Mouse (Mus musculus) left cerebral cortex, adult 2 months (tissue): Measurements from ENCODE around the gene Slain1. TPM values are rescaled to one million over a fixed set of nuclear protein-coding genes. Genes with fewer than 3 reads are reported as not detected.

Experiments
- DNase-seq, 2 experiments: peaks; one replicate each; pipeline ENCODE4 v3.0.0; 2021 to 2022; ENCODE audit warnings: low spot score in 2 of 2, mixed read lengths in 1 of 2; ENCODE audit errors: extremely low spot score in 1 of 2
- H3K27ac ChIP-seq: fragments of 200-600 bp; 2 replicates; pipeline ENCODE4 v1.8.1; 2022
- H3K4me3 ChIP-seq: fragments of 200-600 bp; 2 replicates; pipeline ENCODE4 v1.8.1; 2022
- CTCF ChIP-seq: fragments of 200-600 bp; IDR thresholded peaks from 2 replicates; pipeline ENCODE4 v1.8.1; 2022; ENCODE audit warnings: antibody characterized with exemption, mild to moderate bottlenecking, moderate library complexity
- intact Hi-C: fragments of 180-260 bp; cut with DNase I; formaldehyde crosslinking; loops from one replicate; pipeline ENCODE4 v1.15.1; 2025
- total RNA-seq, 2 experiments: library from RNA; stranded (reverse); gene quantifications; 2 replicates each; pipeline ENCODE4 v1.2.3; 2021

Slain1 gene
- total RNA-seq, 2 experiments from 2014 or later, result 41.6 to 42.4 TPM

DNA sequence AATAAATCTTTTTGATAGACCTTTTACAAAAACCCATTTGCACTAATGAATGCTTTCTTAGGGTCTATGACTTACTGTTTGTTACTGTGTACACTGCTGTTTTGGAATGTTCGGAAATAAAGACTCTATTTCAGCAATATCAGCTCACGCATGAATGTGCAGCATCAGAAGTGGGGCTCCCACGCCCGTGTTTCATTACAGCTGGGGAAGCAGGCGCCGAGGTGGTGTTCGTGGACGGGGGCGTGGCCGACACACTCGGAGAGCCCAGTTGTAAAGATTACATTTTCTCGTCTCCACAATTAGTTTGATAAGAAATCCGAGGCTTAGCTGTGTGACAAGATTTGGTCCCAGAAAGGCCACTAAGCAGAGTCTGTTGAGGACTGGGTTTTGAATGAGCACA, 54.7 kb downstream of the Slain1 start:
- intact Hi-C loops, result no loop called here
- no peak for TF ChIP-seq CTCF
- no peak overlapping the region for H3K4me3 ChIP-seq
- DNase-seq, result peak in 1 of 2 experiments; percentile 26
- no peak overlapping the region for H3K27ac ChIP-seq

DNA sequence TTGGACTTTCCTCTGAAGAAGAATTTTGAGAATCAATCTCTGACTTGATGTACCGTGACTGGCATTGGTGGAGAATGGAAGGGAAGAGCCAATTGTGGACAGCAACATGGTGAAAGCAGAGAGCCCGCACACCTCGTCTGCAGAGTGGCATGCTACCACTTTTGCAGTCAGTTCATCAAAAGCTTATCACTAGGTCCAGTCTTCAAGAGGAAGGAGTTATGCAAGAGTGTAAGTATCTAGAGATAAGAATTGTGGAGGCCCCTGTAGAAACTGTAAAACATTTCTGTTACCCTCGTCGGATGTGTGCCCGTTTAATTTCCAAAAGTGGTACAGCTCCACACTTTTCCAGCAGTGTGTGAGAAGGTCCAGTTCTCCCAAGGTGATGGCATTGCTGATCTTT, 56.3 kb downstream of the Slain1 start:
- intact Hi-C loops, result no loop called here
- no peak for DNase-seq
- no peak overlapping the region for H3K27ac ChIP-seq

DNA sequence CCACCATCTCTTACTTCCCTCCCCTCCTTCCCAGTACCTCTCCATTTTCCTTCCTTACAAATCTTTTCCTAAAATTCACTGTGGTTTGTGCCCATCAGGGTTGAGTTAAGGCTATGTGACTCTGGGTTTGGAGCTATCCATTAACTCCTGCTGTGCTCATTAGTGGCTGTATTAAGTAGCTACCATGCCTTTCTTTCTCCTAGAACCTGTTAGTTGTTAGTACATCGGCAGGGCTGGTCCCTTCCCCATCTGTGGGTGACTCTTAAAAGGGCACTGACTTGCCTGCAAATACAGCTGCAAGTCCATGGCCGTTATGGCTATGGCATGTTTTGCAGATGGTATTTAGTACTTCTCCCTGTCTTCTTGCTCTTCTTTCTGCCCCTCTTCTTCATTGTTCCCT, 58.6 kb downstream of the Slain1 start:
- intact Hi-C loops, result no loop called here
- Histone ChIP-seq H3K4me3 (no peak overlapping the region), H3K27ac (no peak overlapping the region)
- TF ChIP-seq CTCF, result no peak
- DNase-seq, result no peak

More for the DNA sequence above, 56.3 kb downstream of the Slain1 start:
- TF ChIP-seq CTCF, result no peak
- no peak overlapping the region for H3K4me3 ChIP-seq

DNA sequence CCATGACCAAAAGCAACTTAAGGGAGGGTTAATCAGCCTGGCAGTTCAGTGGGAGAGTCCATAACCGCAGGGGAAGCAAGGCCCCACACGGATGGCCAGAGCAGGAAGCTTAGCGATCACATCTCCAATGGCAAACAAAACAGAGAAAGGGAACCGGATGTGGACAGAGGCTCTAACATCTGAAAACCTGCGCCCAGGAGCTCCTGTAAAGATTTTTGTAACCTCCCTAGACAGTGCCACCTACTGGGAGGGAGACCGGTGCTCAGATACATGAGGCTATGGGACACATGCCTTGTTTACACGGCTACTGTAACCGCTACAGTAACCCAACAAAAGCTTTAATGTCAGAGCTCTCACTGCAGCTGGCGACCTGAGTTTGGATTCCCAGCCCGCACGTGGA, 59.2 kb downstream of the Slain1 start:
- no peak for DNase-seq
- H3K4me3 ChIP-seq, result no peak overlapping the region
- TF ChIP-seq CTCF, result no peak
- H3K27ac ChIP-seq, result no peak overlapping the region
- intact Hi-C loops, result no loop called here

GRCm38 (mm10) chr14:103712986-103713385, 63.0 kb downstream of the Slain1 start:
- intact Hi-C loops, result loop anchor here (10.0 kb wide), 3 partner anchors 312 to 1102 kb away; no protein-coding TSS in a partner anchor
- H3K4me3 ChIP-seq, result no peak overlapping the region
- H3K27ac ChIP-seq, result no peak overlapping the region
- no peak for TF ChIP-seq CTCF
- no peak for DNase-seq

- no peak overlapping the region for H3K4me3 ChIP-seq
- intact Hi-C loops, result loop anchor here (10.0 kb wide), 3 partner anchors 307 to 1097 kb away; no protein-coding TSS in a partner anchor
- no peak overlapping the region for H3K27ac ChIP-seq
- no peak for DNase-seq
- peak; percentile 80 for TF ChIP-seq CTCF
Observed at GRCm38 (mm10) chr14:103717516-103717915, 67.5 kb downstream of the Slain1 start.

- no peak for TF ChIP-seq CTCF
- no peak for DNase-seq
- Histone ChIP-seq H3K4me3 (no peak overlapping the region), H3K27ac (no peak overlapping the region)
- intact Hi-C loops, result loop anchor here (10.0 kb wide), 3 partner anchors 307 to 1097 kb away; no protein-coding TSS in a partner anchor
Observed at GRCm38 (mm10) chr14:103717979-103718378, 68.0 kb downstream of the Slain1 start.

- intact Hi-C loops, result loop anchor here (10.0 kb wide), 3 partner anchors 306 to 1096 kb away; no protein-coding TSS in a partner anchor
- no peak for TF ChIP-seq CTCF
- Histone ChIP-seq H3K4me3 (no peak overlapping the region), H3K27ac (no peak overlapping the region)
- no peak for DNase-seq
Observed at GRCm38 (mm10) chr14:103718393-103718792, 68.4 kb downstream of the Slain1 start.

DNA sequence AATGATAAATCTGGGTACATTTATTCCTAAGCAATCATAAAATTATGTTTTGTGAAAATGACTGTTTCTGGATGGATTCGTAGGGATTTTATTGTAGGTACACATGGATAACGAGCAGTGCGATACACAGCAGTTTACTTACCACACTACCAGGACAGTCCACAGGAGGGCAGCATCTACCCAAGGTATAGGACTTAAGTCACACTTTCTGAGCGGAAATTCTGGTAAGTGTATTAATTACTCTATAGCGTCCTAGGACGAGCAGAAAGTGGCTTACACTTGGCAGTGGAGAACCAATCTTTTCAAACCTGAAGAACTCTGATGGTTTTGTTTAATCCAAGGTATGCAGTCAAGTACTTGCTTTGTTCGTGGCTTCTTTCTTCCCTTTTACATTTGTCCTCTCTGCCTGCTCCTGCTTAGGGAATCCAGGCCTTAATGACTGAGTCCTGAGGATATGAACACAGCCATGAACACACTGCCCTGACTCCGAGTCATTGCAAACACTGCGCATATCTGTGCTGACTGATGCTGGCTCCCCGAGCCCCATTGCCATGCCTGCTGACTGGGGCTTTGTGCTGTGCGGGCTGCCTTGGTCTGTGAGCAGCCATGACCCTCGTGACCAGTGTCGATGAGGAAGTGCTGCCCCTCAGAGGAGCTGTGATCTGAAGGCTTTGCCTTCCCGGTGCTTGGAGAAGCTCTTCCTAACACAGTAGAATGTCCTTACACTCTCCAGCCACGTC, 69.0 kb downstream of the Slain1 start:
- peak overlapping the region; percentile 41; the same call in 1 of the 2 replicates for H3K27ac ChIP-seq
- TF ChIP-seq CTCF, result peak; percentile 86
- DNase-seq, result peak; percentile 85 to 89
- peak overlapping the region; percentile 15 for H3K4me3 ChIP-seq
- intact Hi-C loops, result loop anchor here (10.0 kb wide), 3 partner anchors 306 to 1096 kb away; no protein-coding TSS in a partner anchor

- Histone ChIP-seq H3K4me3 (no peak overlapping the region), H3K27ac (no peak overlapping the region)
- intact Hi-C loops, result loop anchor here (10.0 kb wide), 1 partner anchor 125 kb away; the partner anchor contains the start of gene Ednrb
- TF ChIP-seq CTCF, result no peak
- DNase-seq, result no peak
Observed at GRCm38 (mm10) chr14:103720163-103720562, 70.1 kb downstream of the Slain1 start.

DNA sequence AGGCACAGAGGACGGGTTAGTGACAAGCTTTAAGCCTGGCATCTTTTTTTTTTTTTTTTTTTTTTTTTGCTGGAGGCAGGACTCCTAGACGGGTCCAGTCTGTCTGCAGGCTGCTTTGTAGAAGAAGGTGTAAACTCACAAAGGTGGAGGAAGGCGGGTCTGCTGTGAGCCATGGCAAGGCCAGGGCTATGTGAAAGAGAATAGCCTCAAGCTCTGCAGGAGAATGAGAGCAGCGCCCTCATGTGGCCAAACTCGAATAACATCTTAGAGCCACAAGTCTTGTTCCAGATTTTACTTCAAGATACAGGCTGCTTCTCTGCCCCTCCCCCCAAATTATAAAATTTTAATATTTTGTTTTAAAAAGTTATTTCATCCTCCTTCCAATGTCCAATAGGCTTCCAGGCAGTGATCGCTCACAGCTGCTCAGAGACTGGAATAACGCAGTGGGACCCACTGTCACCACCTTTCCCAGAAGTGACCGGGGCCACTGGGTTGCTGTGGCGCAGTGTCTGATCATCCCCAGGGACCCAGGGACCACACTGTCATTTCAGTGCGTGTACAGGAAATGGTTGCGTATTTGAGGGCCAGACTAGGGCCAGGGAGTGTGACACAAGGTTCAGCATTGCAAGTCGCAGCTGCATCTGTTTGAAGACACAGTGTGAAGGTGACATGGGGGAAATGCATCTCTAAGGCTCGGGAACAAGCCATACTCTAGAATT, 70.8 kb downstream of the Slain1 start:
- peak; percentile 61 for TF ChIP-seq CTCF
- Histone ChIP-seq H3K4me3 (no peak overlapping the region), H3K27ac (no peak overlapping the region)
- DNase-seq, result peak; percentile 63 to 70
- intact Hi-C loops, result loop anchor here (10.0 kb wide), 1 partner anchor 124 kb away; the partner anchor contains the start of gene Ednrb

DNA sequence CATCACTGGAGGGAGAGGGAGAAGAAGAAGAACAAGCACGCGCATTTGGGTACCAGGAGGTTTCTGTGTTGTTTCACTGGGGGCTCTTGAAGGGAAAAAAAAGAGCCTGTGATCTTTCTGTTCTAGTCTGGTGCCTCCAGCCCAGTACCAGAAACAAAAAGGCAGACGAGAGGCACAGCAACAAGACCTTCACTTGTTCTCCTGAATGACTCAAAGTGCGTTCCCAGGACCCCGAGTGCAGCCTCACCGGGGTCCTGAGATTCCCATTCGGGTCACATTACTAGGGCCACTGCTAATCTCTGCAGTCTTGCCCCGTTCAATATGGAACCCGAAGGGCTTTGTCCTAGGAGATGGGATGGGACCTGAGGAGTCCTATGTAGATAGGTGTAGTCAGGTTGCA, 73.3 kb downstream of the Slain1 start:
- no peak for DNase-seq
- no peak for TF ChIP-seq CTCF
- H3K4me3 ChIP-seq, result no peak overlapping the region
- intact Hi-C loops, result loop anchor here (10.0 kb wide), 1 partner anchor 121 kb away; the partner anchor contains the start of gene Ednrb
- H3K27ac ChIP-seq, result no peak overlapping the region
